Mouse (Mus musculus) urinary bladder, postnatal 4 days (tissue): ENCODE results near the gene Mc3r.

Experiments
- DNase-seq, 2 experiments: peaks; one replicate each; pipeline ENCODE4 v3.0.0; 2021 to 2022; ENCODE audit warnings: low spot score in 2 of 2

Gene Mc3r

DNA sequence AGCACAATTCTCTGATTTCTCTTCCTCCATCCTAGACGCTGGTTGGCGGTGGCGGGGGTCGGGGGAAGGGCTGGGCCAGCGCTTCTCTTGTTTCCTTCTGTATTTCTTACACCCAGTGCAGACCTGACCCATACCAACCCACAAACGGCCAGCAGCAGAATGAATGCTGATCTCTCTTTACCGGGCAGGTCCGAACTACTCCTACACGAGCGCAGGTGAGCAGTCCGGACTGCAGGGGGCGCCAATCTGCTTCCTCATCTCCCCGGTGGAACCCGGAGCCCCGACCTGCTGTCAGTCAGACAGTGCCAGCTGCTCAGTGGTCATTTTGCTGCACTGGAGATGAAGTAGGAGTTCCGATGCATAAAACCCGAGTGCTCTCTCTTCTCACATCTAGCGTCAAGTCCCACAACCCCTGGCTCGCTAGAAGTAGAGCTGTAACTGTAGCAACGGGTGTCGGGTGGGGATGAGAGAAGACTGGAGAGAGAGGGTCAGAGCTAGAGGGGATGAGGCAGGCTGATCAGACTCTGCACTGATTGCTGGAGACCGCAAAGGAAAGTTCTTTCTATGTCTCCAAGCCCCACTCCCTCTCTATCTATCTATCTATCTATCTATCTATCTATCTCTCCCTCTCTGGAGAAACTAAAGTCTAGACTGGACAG is at the start of gene Mc3r:
Mc3r (plus strand) TSS at position 387 of the 659 bp plus-strand sequence.
- no peak for DNase-seq

DNA sequence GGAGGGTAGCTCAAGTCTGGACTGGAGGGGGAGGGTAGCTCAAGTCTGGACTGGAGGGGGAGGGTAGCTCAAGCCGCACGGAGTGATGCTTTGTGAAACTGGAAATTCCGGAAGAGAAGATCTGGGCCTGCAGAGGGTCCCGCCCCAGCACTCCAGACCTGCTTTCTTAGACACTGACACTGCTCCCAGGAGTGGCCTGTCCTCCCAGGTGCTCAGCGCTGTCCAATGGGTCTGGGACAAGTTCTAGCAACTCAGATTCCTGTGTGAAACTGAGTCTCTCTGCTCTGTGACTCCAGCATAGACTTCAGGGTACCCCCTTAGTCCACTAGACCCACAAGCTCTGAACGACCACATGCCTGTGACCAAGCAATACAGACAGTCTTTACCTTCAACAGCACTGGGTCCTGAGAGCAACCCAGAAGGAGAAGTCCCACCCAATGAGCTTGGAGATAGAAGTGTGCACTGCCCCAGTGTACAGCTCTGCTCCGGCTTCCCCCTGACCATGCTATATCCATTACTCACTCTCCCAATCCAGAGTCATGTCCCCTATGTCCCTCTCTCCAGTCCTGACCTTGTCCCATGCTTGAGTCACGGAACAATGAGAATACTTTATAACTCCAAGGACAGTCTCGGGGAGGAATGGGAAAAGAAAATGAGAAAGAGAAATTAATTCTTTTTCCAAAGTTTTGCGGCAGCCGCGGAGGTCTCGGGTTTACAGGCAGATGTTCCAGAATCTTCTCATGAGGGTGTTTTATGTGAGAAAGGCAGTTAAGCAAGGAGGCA is 46.1 kb upstream of the Mc3r start:
- DNase-seq: peak in 1 of 2 experiments; percentile 12

DNA sequence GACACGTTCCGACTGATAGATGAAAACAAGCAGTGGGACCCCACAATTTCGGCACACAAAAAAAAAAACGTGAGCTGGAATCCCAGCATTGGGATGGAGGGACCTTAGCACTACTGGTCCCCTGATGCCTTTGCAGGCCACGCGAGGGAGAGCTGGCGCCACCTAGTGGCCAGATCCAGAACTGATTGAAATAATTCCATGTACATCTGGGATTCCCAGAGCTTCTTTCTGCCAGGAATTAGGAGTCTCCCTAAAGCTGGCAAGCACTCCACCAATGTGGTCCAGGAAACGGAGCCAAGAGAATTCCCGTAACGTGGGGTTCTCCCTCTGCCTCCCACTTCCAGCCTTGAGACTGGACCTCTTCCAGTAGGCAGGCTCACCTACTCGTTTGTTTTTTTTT is 41.3 kb upstream of the Mc3r start:
- peak; percentile 74 to 88 for DNase-seq

DNA sequence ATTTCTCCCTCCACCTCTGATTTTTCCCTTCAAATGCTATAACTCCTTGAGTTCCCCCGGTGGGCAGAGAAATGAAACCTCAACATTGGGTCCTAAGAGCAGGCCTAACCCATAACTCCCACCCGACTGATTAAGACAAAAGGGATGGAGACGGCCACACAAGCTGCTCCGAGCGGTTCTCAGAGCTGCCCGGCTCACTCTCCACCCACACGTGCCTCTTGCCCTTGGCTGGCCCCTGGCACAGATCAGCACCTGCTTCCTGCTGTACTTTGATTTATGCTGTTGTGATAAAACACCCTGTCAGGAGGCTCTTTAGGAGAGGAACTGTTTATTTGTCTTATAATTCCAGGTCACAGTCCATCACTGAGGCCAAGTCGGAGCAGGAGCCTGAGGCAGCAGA is 34.8 kb upstream of the Mc3r start:
- no peak for DNase-seq

DNA sequence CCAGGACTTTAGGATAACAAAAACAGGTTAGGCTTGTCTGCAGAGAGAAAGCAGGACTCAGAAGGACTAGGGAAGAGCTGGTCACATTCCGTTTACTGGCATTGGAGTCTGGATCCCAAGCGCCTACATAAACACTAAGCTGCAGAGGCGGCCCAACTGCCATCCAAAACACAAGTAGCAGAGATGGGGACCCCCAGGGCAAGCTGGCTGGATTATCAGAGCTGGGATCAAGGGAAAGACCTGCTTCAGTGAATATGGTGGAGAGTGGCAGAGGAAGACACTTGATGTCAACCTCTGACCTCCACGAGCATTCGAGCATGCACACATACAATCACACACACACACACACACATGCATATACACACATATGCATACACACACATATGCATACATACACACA is 34.0 kb upstream of the Mc3r start:
- no peak for DNase-seq

DNA sequence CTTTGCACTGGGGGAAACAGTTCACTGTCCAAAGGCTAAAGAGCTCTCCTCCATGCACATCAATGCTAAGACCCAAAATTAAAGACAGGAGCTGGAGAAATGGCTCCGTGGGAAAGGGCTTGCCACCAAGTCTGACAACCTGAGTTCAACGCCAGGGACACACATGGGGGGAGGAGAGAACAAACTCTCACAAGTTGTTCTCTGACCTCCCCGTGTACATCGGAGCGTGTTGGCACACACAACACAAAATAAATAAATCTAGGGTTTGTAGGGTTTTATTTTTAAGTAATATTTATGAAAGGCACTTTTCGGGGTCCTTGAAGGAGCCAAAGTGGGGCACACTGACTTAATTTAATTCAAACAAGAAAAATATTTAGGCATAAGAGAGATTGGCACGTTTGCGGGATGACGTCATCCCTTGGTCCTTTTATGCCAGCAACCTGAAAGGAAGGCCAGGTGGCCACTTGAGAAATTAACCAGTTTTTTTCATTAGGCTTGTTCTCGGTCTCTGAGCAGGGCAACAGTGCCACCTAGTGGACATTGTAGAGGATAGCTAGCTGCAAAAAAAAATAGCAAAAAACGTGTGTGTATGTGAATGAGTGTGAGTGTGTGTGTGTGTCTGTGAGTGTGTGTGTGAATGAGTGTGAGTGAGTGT is 32.7 kb upstream of the Mc3r start:
- no peak for DNase-seq

DNA sequence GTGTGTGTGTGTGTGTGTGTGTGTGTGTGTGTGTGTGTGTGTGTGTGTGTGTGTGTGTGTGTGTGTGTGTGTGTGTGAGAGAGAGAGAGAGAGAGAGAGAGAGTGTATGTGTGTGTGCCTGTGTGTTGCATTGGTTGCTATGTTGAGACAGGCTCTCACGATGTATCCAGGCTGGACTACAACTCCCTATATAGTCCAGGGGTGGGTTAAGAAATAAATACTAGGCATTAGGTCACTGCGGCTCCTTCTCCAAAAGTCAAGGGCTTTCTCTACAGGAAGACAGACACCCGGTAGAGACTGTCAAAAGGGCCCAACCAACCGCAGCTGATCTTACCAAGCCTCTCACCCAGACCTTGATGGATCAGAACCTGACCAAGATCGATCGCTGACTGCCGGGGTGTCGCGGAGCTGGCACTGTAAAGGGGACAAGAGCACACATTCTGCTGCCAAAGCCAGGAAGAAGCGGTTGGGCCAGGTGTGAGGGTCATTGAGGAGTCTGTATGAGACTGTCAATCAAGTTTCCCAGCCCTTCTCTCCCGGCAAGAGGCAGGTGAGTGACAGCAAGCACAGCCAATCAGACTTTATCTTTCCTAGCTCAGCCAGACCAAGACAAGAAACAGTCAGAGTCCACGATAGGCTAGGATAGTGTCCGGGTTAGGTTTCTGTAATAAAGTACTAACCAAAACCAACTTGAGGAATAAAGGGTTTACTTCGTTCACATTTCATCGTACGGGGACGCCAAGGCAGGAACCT is 32.0 kb upstream of the Mc3r start:
- DNase-seq: no peak

DNA sequence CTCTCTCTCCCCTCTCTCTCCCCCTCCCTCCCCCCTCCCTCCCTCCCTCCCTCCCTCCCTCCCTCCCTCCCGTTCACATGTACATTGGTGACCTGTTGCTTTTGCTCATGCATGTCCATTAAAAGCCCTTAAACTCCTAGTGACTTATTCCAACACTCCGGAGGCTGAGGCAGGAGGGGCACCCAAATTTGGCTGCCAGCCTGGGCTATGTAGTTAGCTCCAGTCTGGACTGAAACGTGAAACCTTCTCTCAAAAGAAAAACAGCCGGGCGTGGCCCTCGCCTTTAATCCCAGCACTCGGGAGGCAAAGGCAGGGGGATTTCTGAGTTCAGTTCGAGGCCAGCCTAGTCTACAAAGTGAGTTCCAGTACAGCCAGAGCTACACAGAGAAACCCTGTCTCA is 30.4 kb upstream of the Mc3r start:
- no peak for DNase-seq

DNA sequence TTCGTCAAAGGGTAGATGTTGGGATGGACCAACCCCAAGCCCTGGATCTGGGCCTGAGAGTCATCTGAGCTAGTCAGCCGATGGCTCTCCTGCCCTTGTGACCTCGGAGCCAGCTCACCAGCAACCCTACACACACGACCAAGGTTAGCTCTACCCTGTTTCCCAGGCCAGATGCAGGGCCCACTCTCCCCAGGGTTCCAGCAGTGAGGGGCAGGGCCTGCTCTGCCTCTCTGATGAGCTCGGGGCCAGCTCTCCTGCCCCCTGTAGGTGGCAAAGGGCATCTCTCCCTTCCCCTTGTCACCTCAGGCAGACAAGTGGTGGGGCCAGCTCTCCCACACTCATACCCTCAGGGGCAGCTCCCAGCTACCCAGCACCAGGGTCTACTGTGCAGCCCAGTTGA is 29.1 kb upstream of the Mc3r start:
- DNase-seq: no peak

DNA sequence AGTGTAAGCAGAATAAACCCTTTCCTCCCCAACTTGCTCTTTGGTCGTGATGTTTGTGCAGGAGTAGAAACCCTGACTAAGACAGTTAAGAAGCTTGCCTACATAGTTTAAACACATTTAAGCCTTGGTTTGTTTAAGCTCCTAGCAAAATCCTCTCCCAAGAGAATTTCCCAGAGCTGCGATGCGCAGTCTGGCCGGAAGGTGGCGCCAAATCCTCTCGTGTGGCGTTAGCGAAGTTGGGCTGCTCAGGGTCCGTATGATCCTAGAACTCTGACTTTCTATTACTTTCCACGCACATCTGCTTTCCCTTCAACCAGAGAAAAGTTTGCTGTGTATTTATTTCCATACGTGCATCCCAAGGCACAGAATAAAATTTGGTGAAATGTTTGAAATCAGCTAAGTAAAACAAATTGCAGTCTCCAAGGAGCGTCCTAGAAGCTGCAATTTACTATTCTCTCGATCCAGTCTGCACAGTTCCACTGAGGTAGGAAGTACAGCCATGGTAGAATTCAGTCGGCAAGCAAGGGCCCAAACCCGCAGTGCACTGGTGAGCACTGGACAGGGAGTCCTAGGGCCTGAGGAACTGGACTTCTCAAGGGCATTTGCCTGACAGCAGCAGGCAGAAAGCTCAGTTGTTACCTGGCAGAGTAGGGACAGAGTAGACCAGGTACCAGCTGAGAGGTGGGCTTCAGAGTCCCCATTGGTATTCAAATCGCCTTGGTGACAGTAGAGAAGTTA is 26.5 kb upstream of the Mc3r start:
- peak in 1 of 2 experiments; percentile 77 for DNase-seq

DNA sequence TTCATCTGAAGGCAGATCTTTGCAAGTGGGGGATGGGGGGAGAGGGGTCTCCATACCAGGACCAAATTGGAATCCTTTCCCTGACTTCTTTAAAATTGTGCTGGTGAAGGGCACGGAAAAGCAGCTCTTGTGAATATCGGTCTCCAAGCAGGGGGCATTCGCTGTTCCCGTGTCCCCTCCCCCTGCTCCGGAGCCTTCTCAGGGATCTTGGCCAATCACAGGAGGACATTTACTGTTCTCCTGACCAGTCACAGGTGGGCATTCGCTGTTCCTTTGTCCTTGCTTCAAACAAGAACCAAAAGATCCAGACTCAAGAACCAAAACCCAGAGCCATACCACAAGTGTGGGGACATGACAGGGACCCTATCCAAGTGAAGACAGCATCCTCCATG is 25.9 kb upstream of the Mc3r start:
- peak in 1 of 2 experiments; percentile 55 for DNase-seq

DNA sequence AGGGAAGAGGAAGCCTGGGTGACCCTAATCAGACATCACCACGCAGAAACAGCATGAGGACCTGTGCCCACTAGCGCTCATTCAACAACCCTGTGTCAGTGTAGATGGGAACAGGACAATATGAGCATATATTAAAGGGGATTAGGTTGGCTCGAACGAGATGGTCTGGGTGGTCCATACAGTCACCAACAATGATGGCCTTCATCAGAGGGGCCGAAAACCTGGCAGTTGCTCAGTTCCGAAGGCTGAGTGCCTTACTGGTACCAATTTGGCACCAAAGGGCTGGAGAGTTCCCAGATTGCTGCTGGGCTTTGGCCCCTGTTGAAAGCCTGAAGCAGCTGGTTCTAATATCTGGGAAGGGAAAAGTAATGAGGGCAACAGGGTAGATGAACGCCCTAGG is 25.4 kb upstream of the Mc3r start:
- peak in 1 of 2 experiments; percentile 22 for DNase-seq

DNA sequence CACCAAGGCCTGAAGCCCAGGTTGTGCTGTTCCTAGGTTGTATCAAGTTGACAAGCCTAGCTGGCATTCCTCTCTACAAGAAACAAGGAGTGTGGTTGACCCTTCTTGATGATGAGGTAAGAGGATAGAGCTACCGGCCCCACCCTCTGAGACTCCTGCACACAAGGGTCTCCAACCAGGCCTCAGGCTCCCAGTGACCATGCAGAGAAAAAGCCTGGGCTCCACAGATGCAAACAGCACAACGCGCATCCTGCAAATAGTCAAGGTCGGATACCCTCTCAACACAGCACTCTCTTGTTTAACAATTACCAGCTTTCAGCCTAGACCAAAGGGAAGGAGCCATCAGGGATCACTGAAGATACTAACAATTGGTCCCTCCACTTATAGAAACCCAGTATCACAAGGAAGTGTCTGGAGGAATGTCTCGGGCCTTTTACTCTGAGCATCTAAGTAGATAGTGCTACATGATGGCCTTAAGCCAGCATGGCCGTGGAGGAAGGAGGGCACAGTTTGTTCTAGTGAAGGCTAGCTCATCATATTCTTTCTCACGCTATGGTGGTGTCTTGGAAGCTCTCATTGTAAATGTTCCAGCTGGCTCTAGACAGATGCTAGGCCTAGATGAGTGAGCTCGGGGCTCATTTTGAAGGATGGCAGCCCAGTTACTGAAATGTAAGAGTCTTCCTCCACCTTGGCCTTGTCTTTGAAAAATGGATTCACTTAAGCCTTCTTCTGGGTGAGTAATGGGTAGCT is 24.7 kb upstream of the Mc3r start:
- peak in 1 of 2 experiments; percentile 38 for DNase-seq

DNA sequence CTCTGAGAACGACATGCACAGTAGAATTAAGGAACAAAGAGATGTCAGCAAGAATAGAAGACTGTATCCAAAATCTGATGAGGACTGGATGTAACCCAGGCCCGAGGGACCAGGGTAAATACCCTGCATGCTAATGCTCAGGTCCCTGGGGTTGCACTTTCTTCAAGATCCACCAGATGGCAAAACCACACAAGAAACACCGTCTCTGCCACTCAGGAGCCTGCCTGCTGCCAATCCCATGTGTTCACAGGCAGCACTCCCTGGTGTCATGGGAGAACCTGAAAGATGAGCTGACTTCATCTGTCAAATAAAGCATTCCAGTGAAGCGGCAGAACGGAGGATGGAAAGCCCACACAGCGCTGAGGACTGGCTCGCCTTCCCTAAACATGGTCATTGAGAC is 21.3 kb upstream of the Mc3r start:
- peak in 1 of 2 experiments; percentile 57 for DNase-seq

DNA sequence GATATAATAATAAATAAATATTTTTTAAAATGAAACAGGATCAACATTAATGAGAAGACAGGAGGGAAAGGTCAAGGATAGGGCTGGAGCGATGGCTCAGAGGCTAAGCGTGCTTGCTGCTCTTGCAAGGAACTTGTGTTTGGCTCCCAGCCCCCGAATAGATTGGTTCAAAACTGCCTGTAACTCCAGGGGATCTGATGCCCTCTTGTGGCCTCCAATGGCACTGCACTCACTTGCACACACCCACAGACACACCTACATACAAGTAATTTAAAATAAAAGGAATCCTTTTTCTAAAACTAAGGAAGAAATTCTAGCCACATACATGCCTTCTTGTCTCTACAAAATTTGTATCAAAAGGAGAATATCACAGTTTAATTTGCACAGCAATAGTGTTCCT is 20.5 kb upstream of the Mc3r start:
- peak in 1 of 2 experiments; percentile 57 for DNase-seq

DNA sequence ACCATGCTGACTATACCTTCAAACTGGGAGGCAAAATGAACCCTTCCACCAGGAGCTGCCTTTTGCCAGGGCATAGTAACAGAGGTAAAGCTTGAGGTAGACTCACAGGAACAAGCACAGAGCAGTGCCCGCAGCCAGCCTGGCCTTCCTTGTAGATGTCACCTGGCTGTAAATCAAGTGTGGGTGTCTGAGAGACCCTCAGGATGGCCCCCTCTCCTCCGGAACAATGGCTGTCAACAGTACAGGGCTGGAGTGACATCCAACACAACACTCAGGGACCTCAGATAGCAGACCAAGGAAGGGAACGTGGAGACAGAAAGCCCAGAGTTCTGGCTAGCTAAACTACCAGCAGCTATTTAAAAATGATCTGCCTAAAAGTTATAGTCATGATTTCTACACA is 19.1 kb upstream of the Mc3r start:
- DNase-seq: peak in 1 of 2 experiments; percentile 47

DNA sequence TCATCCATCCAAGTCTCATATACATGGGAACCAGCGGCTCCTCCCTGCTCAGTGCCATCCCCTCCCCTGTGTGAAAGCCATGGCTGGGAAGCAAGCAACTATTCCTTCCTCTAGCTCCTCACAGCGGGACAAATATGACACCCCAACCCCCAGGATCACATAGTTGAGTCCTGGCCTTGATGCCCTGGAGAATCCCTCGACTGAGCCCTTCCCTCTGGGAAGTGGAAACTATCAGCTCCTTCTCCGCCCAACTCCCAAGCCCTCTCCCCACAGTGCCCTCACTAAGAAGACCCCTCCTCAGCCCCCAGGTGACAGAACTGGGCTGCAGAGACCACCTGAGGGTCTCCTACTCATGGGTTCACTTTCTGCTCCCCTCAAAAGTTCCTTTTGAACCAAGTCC is 18.2 kb upstream of the Mc3r start:
- peak in 1 of 2 experiments; percentile 54 for DNase-seq

DNA sequence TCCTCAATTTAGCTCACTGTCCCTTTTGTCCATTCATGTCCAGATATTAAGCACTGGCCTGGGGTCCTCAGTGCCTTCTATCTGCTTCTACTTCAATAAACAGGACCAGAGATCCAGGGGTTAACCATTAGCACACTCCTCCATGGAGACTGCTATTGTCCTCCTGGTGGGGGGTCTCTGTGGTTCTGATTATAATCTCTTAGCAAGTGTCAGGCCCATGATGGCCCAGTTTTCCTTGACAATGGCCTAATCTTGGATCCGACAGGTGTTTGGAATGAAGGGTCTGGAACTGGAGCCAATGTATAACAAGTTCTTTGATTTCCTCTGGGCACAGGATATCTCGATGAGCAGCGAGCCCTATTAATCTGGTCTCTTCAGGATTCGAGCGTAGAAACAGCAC is 10.1 kb upstream of the Mc3r start:
- no peak for DNase-seq

DNA sequence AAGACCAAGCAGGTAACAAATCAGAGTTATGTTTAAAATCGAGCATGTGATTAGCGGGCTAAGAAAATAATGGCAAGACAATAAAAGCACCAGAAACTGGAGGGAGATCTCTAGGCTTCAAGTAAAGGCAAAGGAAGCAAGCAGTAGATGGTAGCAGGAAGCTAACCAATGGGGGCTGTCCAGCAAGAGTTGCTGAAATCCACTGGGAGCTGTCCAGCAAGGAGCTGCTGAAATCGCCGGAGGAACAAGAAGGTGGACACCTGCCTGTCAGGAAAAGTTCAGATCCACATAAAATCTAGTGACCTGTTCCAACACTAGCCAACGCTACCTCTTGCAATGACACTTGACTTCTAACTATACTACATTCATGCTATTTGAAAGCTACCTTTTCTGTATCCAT is 7.3 kb upstream of the Mc3r start:
- DNase-seq: no peak

DNA sequence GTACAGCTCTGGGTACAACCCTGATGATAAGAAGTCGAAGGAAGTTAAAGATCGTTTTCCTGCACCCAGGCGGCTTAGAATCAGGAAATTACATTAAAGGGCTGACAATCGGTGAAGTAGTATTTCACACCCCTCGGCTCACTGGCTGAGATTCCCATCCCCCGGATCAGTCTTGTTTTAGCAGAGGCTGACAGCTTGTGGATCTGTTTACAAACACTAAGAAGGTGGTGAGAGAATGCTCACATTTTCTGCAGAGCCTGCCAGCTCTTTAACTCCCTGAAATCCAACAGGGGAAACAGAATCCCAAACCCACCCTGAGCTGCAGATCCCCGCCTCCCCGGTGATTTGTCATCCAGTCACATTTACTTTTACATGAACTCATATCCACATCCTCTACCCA is 2.8 kb upstream of the Mc3r start:
- no peak for DNase-seq

DNA sequence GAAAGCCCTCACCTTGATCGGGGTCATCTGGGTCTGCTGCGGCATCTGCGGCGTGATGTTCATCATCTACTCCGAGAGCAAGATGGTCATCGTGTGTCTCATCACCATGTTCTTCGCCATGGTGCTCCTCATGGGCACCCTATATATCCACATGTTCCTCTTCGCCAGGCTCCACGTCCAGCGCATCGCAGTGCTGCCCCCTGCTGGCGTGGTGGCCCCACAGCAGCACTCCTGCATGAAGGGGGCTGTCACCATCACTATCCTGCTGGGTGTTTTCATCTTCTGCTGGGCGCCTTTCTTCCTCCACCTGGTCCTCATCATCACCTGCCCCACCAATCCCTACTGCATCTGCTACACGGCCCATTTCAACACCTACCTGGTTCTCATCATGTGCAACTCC is 1.0 kb downstream of the Mc3r start:
- DNase-seq: no peak
